Mouse (Mus musculus) hematopoietic stem cell, adult 5-6 weeks (primary cell): ENCODE results near the gene Lrrc23. TPM values are rescaled to one million over a fixed set of nuclear protein-coding genes. Genes with fewer than 3 reads are reported as not detected.

Experiments
- ATAC-seq, 2 experiments: fragments of 125-278 bp in 1 of 2; replicated peaks in 1 of 2; 2 replicates each; pipeline ENCODE4 v1.8.0; 2016 to 2017; ENCODE audit warnings: inconsistent platforms in 2 of 2, mild to moderate bottlenecking in 2 of 2, moderate number of reproducible peaks in 2 of 2, low read depth in 1 of 2, moderate TSS enrichment in 1 of 2; ENCODE audit not compliant: low FRiP score in 2 of 2, poor library complexity in 2 of 2, severe bottlenecking in 2 of 2, insufficient read depth in 1 of 2, low TSS enrichment in 1 of 2
- total RNA-seq: library from RNA; stranded (forward); fragments of 172-1452, 232-1000 nt; gene quantifications from 2 replicates; pipeline ENCODE4 v1.2.3, GENCODE M21; 2017

The Lrrc23 gene
- total RNA-seq, 1 experiment from 2014 or later: 1.1 TPM

GRCm38 (mm10) chr6:124755831-124756595 lies 23.5 kb downstream of the Lrrc23 start, which contains the start of the genes Gm45234 and Atn1:
Gene Gm45234, minus strand, starts transcription at chr6:124756021.
Gene Atn1, minus strand, starts transcription at chr6:124756524.
- peak; percentile 43 for ATAC-seq

- ATAC-seq: no peak
These were observed 24.2 kb downstream of the Lrrc23 start for GRCm38 (mm10) chr6:124755306-124755705.

- no peak for ATAC-seq
These were observed 25.7 kb downstream of the Lrrc23 start for GRCm38 (mm10) chr6:124753861-124754260.

GRCm38 (mm10) chr6:124750405-124750804 lies 29.1 kb downstream of the Lrrc23 start:
- ATAC-seq: no peak

GRCm38 (mm10) chr6:124746654-124747632 lies 32.6 kb downstream of the Lrrc23 start:
- no peak for ATAC-seq

- ATAC-seq: no peak
These were observed 33.3 kb downstream of the Lrrc23 start for GRCm38 (mm10) chr6:124746296-124746605.

GRCm38 (mm10) chr6:124745490-124746295 lies 33.8 kb downstream of the Lrrc23 start:
- ATAC-seq: peak; percentile 48 to 61

- no peak for ATAC-seq
These were observed 34.7 kb downstream of the Lrrc23 start for GRCm38 (mm10) chr6:124744755-124745321.

- ATAC-seq: no peak
These were observed 35.9 kb downstream of the Lrrc23 start for GRCm38 (mm10) chr6:124743647-124744046.

GRCm38 (mm10) chr6:124742839-124743514 lies 36.5 kb downstream of the Lrrc23 start:
- no peak for ATAC-seq

GRCm38 (mm10) chr6:124741842-124742241 lies 37.7 kb downstream of the Lrrc23 start:
- ATAC-seq: no peak

- ATAC-seq: peak; percentile 75 to 80
These were observed 38.4 kb downstream of the Lrrc23 start, which contains the start of gene Grcc10 for GRCm38 (mm10) chr6:124740888-124741761. Gene Grcc10, minus strand, starts transcription at chr6:124741374.

GRCm38 (mm10) chr6:124740211-124740887 lies 39.2 kb downstream of the Lrrc23 start:
- ATAC-seq: peak in 1 of 2 experiments; percentile 9; a peak in 2 of 4 replicates

GRCm38 (mm10) chr6:124739231-124739796 lies 40.2 kb downstream of the Lrrc23 start:
- no peak for ATAC-seq

GRCm38 (mm10) chr6:124738511-124739023 lies 41.0 kb downstream of the Lrrc23 start, which contains the start of gene Ptpn6:
Gene Ptpn6, minus strand, starts transcription at chr6:124738714.
- ATAC-seq: peak; percentile 13 to 20
